Mouse (Mus musculus): ENCODE measurements at regions not wholly inside any gene's neighbourhood (a gene's known extent, or its start where the extent isn't known, plus 50 kb on each side); places are given as distances from the start of the nearest gene placed in this dataset.
"Not testable (repeated sequence)": the region's sequence is repeated elsewhere in the genome, so short reads cannot be mapped to it uniquely, and the experiment has no call there.

GRCm38 (mm10) chrX:35791273-35791672, 97.4 kb upstream of the Dock11 start:
- intact Hi-C loops (cut with DNase I) = no loop called here
- no peak for DNase-seq

GRCm38 (mm10) chrX:35813206-35813605, 75.4 kb upstream of the Dock11 start:
- DNase-seq = no peak
- intact Hi-C loops (cut with DNase I) = no loop called here

GRCm38 (mm10) chrX:35834411-35834810, 54.2 kb upstream of the Dock11 start:
- not testable (repeated sequence) for DNase-seq
- intact Hi-C loops (cut with DNase I) = loop anchor here (5.0 kb wide), 2 partner anchors 163 to 348 kb away; no protein-coding TSS in a partner anchor

GRCm38 (mm10) chrX:35838064-35838463, 50.6 kb upstream of the Dock11 start:
- DNase-seq = no peak
- intact Hi-C loops (cut with DNase I) = no loop called here
